Mouse (Mus musculus) midbrain, embryonic 14.5 days (tissue): ENCODE measurements at regions not wholly inside any gene's neighbourhood (a gene's known extent, or its start where the extent isn't known, plus 50 kb on each side); places are given as distances from the start of the nearest gene placed in this dataset.

Experiments used
- ATAC-seq: fragments of 200-750 bp; cut with Nextera tagmentation; 2 replicates; pipeline ENCODE4 v1.8.0; 2017; ENCODE audit warnings: moderate number of reproducible peaks, moderate library complexity; ENCODE audit not compliant: low FRiP score, low TSS enrichment
- DNase-seq: peaks from one replicate; pipeline ENCODE4 v3.0.0-alpha.2; 2015
- H3K27ac ChIP-seq: fragments of 300-500 bp; sonication (generic); replicated peaks from 2 replicates; pipeline ENCODE4 v1.5.1; 2014; ENCODE audit warnings: mild to moderate bottlenecking, low read depth, low read length, moderate library complexity
- H3K27me3 ChIP-seq: fragments of 300-500 bp; sonication (generic); 2 replicates; pipeline ENCODE4 v1.6.1; 2014; ENCODE audit warnings: low read length, control low read depth, mixed read lengths; ENCODE audit not compliant: control insufficient read depth, insufficient read depth
- H3K36me3 ChIP-seq: fragments of 300-500 bp; sonication (generic); 2 replicates; pipeline ENCODE4 v1.6.1; 2014; ENCODE audit warnings: low read length, control low read depth; ENCODE audit not compliant: control insufficient read depth, insufficient read depth
- H3K4me1 ChIP-seq: fragments of 300-500 bp; sonication (generic); 2 replicates; pipeline ENCODE4 v1.6.1; 2014; ENCODE audit warnings: mild to moderate bottlenecking, antibody characterized with exemption, low read length, control low read depth; ENCODE audit not compliant: control insufficient read depth, insufficient read depth
- H3K4me2 ChIP-seq: fragments of 300-500 bp; sonication (generic); 2 replicates; pipeline ENCODE4 v1.6.1; 2014; ENCODE audit warnings: mild to moderate bottlenecking, low read length, moderate library complexity
- H3K4me3 ChIP-seq: fragments of 300-500 bp; sonication (generic); replicated peaks from 2 replicates; pipeline ENCODE4 v1.5.1; 2014; ENCODE audit warnings: low read depth, low read length
- H3K9ac ChIP-seq: fragments of 300-500 bp; sonication (generic); replicated peaks from 2 replicates; pipeline ENCODE4 v1.6.1; 2014; ENCODE audit warnings: mild to moderate bottlenecking, low read length, moderate library complexity
- H3K9me3 ChIP-seq: fragments of 300-500 bp; sonication (generic); 2 replicates; pipeline ENCODE4 v1.6.1; 2016; ENCODE audit warnings: low read length, control low read depth, mixed read lengths; ENCODE audit not compliant: control insufficient read depth
- WGBS: fragments of 180-500 bp; shearing (Covaris S2); extraction: QIAGEN DNeasy Blood & Tissue Kit; methylation state at CpG from one replicate; pipeline ENCODE4 v1.1.7; 2014; 5-methylcytosine and 5-hydroxymethylcytosine counted together

GRCm38 (mm10) chr11:65402460-65403154, 132.8 kb upstream of the Myocd start:
- Histone ChIP-seq H3K4me1 (peaks cover 2% of the 10 kb centered on the region; the same call in 1 of the 2 replicates), H3K27me3 (no peaks in the 10 kb centered on the region), H3K9me3 (no peaks in the 10 kb centered on the region), H3K9ac (no peak overlapping the region), H3K27ac (no peak overlapping the region), H3K4me3 (no peak overlapping the region), H3K4me2 (no peak overlapping the region), H3K36me3 (no peaks in the 10 kb centered on the region)
- ATAC-seq (no peak), DNase-seq (no peak)
- WGBS: 84% methylated on average over 12 of the region's 12 CpGs

GRCm38 (mm10) chr11:65389238-65389637, 119.4 kb upstream of the Myocd start:
- 82% methylated on average over 3 of the region's 3 CpGs for WGBS
- H3K27me3 ChIP-seq: no peaks in the 10 kb centered on the region
- H3K4me1 ChIP-seq: no peaks in the 10 kb centered on the region
- no peaks in the 10 kb centered on the region for H3K9me3 ChIP-seq
- no peak overlapping the region for H3K4me2 ChIP-seq
- DNase-seq (no peak), ATAC-seq (no peak)
- no peak overlapping the region for H3K27ac ChIP-seq
- H3K4me3 ChIP-seq: no peak overlapping the region
- H3K36me3 ChIP-seq: no peaks in the 10 kb centered on the region
- H3K9ac ChIP-seq: no peak overlapping the region

GRCm38 (mm10) chr11:65386291-65387061, 116.7 kb upstream of the Myocd start:
- H3K4me2 ChIP-seq: no peak overlapping the region
- no peaks in the 10 kb centered on the region for H3K27me3 ChIP-seq
- no peak overlapping the region for H3K4me3 ChIP-seq
- H3K27ac ChIP-seq: no peak overlapping the region
- no peaks in the 10 kb centered on the region for H3K4me1 ChIP-seq
- 68% methylated on average over 14 of the region's 14 CpGs for WGBS
- no peaks in the 10 kb centered on the region for H3K36me3 ChIP-seq
- DNase-seq: no peak
- no peaks in the 10 kb centered on the region for H3K9me3 ChIP-seq
- ATAC-seq: no peak
- H3K9ac ChIP-seq: no peak overlapping the region

- DNase-seq: no peak
- ATAC-seq: no peak
- Histone ChIP-seq H3K4me2 (no peak overlapping the region), H3K4me1 (no peaks in the 10 kb centered on the region), H3K36me3 (no peaks in the 10 kb centered on the region), H3K27me3 (no peaks in the 10 kb centered on the region), H3K9ac (no peak overlapping the region), H3K9me3 (no peaks in the 10 kb centered on the region), H3K4me3 (no peak overlapping the region), H3K27ac (no peak overlapping the region)
- WGBS: 89% methylated on average over 5 of the region's 5 CpGs
Observed at GRCm38 (mm10) chr11:65375361-65375760, 105.6 kb upstream of the Myocd start.

GRCm38 (mm10) chr11:65373136-65373535, 103.3 kb upstream of the Myocd start:
- no peaks in the 10 kb centered on the region for H3K9me3 ChIP-seq
- DNase-seq (no peak), ATAC-seq (no peak)
- H3K4me3 ChIP-seq: no peak overlapping the region
- no peaks in the 10 kb centered on the region for H3K27me3 ChIP-seq
- no peak overlapping the region for H3K27ac ChIP-seq
- H3K4me1 ChIP-seq: no peaks in the 10 kb centered on the region
- H3K4me2 ChIP-seq: no peak overlapping the region
- whole genome bisulfite sequencing: 93% methylated on average over 4 of the region's 4 CpGs
- no peak overlapping the region for H3K9ac ChIP-seq
- no peaks in the 10 kb centered on the region for H3K36me3 ChIP-seq

GRCm38 (mm10) chr11:65372309-65372811, 102.6 kb upstream of the Myocd start:
- WGBS: 55% methylated on average over 9 of the region's 9 CpGs
- no peaks in the 10 kb centered on the region for H3K27me3 ChIP-seq
- H3K9ac ChIP-seq: no peak overlapping the region
- H3K4me3 ChIP-seq: no peak overlapping the region
- no peaks in the 10 kb centered on the region for H3K4me1 ChIP-seq
- no peak overlapping the region for H3K4me2 ChIP-seq
- no peak overlapping the region for H3K27ac ChIP-seq
- no peaks in the 10 kb centered on the region for H3K36me3 ChIP-seq
- no peaks in the 10 kb centered on the region for H3K9me3 ChIP-seq
- DNase-seq: peak; percentile 14
- no peak for ATAC-seq

GRCm38 (mm10) chr11:65367825-65368224, 98.0 kb upstream of the Myocd start:
- Histone ChIP-seq H3K4me3 (no peak overlapping the region), H3K36me3 (no peaks in the 10 kb centered on the region), H3K4me2 (no peak overlapping the region), H3K27me3 (no peaks in the 10 kb centered on the region), H3K27ac (no peak overlapping the region), H3K9me3 (no peaks in the 10 kb centered on the region), H3K9ac (no peak overlapping the region), H3K4me1 (no peaks in the 10 kb centered on the region)
- DNase-seq: no peak
- no peak for ATAC-seq
- 62% methylated on average over 5 of the region's 5 CpGs for WGBS

- Histone ChIP-seq H3K36me3 (no peaks in the 10 kb centered on the region), H3K9me3 (no peaks in the 10 kb centered on the region), H3K4me1 (no peaks in the 10 kb centered on the region), H3K27me3 (no peaks in the 10 kb centered on the region), H3K4me3 (no peak overlapping the region), H3K4me2 (no peak overlapping the region), H3K27ac (no peak overlapping the region), H3K9ac (no peak overlapping the region)
- 81% methylated on average over 8 of the region's 8 CpGs for WGBS
- DNase-seq (no peak), ATAC-seq (no peak)
Observed at GRCm38 (mm10) chr11:65366677-65367370, 97.0 kb upstream of the Myocd start.
